Mouse (Mus musculus) embryo, embryonic 11 days (tissue): Measurements from ENCODE around the gene Cd46.

ENCODE experiments used
- DNase-seq: peaks from one replicate; pipeline ENCODE4 v3.0.0-alpha.2; 2015

The Cd46 gene

DNA sequence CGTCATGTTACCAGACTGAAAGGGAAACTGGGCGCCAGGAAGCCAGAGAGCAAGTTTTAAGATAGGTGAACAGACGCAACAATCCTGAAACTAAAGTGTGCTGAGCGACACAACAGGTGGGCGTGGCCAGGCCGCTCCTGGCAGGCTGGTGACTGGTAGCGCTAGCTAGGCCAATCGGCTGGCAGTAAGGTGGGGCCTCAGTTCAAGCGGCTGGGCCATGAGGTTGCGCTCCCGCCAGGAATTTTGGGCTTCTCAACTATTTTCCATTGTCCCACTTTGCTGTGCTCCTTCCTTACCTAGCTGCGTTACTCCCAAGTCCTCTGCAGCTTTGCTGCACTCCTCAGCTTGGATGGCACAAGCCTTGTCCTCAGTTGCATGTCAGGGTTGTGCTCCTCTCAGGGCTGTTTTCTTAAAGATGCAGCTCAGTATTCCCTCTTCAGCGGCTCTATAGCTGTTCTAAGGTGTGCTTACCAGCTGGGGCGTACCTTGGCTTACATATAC is at the start of gene Cd46:
TSS of gene Cd46 (minus strand) at position 30 of the 501 bp plus-strand sequence.
- DNase-seq: peak; percentile 88

DNA sequence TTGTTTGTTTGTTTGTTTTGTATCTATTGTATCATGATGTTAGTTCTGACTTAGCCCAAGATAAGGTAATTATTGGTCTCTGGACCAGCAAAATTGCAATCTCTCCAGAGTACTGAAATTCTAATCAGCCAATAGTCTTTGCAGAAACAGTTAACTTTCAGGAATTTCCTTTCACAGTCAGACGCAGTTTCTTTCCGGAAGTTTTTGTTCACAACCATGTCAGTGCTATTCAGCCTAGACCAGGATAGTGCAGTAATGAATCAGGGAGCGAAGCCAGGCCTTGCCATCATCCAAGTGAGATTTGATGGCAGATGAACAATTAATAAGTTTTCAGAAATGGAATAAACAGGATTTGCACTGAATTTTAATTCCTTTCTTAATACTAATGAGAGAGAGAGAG is 40.0 kb upstream of the Cd46 start:
- DNase-seq: peak; percentile 4

DNA sequence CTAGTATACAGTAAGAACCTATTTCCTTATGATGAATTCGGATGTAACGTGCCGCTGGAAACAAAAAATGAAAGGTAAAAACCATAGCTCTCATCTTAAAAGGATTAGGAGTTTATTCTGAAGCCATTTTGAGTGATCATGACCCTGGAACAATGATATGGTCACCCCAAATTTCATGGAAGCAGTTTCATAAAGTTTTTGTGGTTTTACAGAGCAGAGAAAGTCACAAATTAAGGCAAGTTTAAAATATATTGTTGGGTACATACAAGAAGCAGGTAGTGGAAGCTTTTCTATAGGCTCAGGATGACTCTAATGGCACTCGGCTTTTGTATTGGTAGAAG is 39.6 kb upstream of the Cd46 start:
- DNase-seq: no peak

DNA sequence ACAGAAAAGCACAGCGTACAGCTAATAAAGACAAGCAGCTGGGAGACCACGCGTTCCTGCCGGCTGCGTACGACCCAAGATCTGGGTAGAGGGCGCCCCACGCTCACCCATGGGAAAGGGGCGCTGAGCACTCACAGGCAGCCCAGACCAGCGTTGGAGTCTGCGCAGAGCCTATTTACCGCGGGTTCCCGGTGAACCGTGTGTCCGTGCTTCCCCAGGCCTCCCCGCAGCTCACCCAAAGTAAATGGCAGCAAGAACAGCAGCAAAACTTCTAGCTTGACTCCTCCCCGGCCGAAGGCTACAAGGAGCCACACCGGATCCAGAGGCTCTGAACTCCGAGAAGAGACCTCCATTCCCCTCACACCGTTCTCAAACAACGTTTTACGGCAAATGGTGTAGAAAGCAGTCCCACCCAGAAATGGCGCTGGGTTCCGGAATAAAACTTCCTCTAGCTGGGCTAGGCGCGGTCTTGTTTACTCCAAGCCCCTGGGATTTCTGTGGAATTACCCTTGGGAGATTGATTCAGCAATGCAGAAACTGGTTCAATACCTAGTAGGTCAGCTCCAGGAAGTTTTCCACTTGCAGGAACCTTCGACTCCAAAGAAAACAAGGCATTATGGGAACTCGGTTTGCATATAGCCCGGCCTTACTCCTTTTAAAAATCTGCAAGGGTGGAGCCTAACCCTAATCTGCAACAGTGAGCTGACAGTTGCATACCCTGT is 39.1 kb upstream of the Cd46 start, which contains the start of gene Cr1l:
TSS of gene Cr1l (minus strand) at position 634 of the 722 bp plus-strand sequence.
- peak; percentile 95 for DNase-seq

DNA sequence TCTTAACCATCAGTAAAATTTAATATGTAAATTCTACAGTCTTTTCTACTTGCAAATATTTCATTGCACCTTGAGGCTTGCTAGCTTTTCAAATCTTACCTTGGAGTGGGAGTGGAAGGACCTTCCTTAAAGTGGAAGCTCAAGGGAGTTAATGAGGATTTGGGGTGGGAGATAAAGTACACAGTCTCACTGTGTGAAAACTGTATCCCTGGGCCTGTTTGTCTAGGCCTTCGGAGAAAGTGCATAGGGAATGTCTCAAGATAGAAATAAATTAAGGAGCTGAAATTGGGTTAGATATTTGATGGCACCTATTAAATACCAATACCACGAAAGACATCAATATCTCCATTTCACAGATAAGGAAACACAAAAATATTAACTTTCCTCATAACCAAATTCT is 38.4 kb upstream of the Cd46 start:
- no peak for DNase-seq

DNA sequence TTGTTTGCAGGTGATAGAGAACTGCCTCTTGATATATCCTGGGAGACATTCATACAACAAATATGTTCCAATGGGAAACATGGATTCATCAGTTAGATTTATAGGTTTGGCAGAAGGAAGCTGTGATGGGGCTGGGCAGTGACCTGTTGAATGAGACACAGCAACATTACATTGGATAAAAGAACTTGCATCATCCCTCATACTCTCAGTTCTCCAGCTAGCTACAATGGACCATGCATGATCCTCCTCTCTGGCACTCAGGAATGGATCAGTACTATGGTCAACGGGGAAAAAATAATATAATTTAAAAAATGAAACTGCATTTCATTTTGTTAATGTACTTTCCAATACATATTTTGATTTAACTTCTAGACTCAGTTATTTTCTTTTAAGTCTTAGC is 37.8 kb upstream of the Cd46 start:
- DNase-seq: no peak

DNA sequence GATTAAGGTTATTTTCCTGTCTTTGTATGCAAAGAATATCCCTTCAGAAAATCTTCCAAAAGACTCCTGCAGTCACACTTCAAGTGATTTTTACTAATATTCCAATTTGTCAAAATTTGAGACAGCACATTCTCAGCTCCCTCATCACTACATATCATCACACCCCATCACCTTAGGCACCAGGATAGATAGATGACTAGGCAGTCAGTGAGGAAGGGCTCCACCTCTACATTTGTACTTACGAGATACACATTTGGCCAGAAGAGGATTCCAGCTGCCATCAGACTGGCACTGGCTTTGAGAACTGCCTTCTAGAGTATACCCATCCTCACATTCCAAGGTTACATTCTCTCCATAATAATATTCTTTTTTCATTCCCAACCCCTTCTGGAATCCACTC is 22.4 kb upstream of the Cd46 start:
- DNase-seq: no peak

DNA sequence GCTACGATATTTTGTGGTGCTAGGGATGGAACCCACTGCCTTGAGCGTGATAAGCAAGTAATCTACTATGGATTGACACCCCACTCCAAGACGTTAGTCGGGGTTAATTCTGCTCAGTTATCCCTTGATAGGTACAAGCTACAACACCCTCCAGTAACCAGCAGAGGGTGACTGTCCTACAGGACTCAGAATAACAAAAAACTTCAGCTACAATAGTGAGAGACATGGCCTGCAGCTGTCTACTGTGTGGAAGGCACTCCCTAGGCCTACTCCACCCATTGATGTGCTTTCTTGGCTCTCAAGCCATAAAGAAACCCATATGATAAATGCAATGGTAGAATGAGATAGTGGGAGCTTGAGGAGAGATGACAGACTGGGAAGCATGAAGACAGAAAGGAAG is 21.6 kb upstream of the Cd46 start:
- DNase-seq: no peak

DNA sequence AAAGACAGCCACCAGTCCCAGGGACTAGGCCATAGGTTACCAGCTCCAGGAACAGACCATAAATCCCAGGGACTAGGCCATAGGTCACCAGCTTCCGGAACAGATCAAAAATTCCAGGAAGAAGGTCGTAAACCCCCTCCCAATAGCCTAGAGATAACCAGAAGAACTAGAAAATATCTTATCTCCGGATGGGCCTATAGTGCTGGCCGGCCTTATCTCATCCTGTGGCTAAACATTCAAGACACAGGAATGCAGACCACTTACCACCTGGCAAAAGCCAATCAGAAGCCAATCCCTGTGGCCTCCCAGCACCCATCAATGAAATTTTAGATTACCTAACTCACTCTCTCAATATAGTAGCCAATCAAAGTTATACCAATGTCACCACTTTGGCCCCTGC is 8.6 kb upstream of the Cd46 start:
- DNase-seq: no peak

DNA sequence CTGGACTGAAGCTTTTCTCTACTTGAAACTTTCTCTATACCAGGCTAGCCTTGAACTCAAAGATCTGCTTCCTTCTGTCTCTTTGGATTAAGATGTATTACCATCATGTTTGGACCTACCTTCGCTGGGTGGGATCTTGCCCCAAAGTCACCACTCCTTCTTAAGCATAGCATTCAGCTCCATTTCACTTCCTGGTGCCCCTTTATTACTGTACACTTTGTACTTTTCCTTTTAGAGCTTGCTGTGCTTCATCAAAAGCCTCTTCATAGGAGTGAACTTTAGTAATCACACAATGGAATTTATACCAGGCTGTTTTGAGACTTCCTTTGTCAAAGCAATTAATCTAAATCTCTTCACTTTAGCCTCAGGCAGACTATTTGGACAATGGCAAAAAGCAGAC is 6.0 kb upstream of the Cd46 start:
- DNase-seq: no peak

DNA sequence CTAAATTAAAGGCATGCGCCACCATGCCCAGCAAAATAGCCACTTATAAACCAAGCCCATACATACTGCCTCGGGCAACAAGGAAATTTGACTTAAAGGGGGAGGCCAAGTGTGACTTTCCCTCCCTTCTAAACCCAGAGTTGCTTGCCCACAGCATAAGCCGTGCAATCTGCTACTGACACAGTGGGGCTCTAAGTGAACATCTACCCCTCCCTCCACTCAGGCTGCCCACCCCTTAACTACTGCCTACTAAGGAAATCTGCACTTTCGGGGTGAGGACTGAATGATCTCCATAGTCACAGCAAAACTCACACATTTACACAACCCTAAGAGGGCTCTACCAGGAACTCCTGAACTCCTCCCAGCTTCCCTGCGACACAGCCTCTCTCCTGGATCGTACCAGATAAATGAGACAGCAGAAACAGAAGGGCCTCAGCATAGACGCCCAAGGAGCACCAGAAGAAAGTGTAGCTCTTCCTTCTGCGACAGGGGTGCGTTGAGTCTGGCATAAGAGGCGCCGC is 290 bp downstream of the Cd46 start:
- DNase-seq: no peak

DNA sequence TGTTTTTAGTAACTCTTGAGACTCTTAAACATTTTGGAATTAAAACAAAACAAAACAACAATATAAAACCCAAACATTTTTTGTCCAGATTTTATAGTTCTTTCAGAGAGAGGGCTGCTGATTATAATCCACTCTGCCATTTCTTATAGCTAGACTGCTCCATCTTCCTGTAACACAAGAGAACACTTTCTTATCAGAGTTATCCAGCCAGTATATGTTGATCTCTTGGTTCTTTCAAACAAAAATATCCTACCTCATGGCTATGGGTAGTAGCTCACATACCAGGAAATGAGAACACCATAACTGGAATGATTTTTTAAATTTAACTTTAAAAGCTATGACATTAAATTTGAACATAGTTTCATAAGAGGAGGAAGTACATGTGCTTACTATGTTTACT is 9.9 kb downstream of the Cd46 start:
- DNase-seq: no peak

DNA sequence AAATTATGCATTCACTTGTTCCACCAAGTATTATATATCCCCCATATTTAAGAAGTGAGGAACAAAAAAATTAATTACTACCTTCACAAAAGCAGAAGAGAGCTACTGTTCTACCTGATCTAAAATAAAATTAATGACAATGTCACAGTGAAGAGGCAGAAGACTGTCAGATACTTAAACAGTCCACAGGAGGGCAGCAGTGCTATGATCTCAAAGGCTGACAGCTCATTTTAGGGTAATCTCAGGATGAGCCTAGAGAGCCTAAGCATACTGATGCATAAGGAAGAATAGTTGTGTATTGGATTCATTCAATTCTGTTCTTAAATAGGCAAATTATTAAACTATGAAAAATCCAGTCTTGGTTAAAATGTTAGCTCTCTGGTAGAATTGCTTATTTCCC is 51.6 kb downstream of the Cd46 start:
- DNase-seq: peak; percentile 62

DNA sequence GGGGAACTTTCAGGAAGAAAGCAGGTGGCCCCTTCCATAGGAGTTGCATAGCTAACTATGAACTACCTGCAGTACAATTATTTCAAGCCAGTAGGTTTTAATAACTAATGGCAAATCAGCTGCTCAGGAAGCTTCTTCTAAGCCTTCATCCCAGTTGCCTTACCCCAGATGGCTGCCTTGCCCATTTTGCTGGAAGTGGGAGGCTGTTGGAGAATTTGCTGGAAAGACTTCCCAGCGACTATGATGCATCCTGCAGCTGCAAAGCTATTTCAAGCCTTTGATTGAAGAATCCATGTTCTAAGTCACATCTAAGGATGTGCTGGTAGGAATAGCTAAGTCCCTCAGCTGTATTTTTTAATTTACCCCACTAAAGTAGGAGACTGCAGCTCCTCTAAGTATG is 53.7 kb downstream of the Cd46 start:
- DNase-seq: no peak

DNA sequence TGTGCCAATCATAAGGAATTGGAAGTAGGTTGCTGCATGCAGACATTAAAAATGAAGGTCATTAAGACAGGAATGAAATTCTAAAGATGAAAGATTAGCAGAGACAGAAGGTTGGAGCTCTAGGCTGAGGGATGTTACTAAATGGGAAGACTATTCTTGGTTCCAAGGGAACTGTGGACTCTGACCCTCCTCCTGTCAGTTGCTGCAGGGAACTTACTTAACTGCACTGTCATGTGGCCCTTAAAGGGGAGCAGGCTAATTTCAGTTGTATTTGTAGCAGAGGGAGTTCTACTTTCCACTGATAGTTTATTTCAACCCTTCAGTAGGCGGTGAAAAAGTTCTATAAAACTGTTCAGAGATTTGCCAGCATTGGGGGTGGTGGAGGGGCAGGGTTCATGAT is 54.1 kb downstream of the Cd46 start:
- DNase-seq: no peak

DNA sequence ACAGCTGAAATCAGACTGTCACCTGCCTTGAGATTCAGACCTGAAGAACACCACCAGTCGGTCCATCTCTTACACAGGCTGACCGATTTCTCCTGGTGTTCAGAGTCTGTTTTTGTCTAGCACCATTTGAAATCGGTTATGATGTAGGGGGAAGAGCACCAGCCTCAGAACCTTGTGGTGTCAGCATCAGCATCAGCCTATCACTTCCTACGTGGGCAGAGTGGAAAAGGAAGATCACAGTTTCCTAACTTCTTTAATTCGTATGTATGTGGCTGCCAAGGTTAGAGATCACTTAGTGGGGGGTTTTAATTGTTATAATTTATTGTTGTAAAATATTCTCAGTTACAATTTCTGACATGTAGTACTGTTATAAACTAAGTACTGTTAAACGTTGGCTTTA is 54.6 kb downstream of the Cd46 start:
- no peak for DNase-seq

DNA sequence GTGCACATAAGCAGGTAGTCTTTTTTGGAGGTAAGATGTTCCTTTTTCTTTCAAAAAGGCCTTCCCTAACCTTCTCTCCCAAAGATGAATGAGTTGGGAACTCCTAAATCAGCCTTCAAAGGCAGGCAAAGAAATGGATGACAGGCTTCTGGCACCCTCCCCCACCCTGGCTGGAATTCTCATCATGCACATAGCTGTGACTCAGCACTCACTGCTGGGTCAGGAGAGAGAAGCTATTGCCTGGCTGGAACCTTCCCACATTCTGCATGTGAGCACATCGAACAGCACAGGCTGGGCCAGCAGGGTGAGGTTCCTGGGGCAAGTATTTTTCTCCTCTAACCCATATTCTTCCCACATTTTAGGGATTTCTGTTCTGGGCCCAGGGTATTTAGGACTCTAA is 58.1 kb downstream of the Cd46 start:
- DNase-seq: peak; percentile 24

DNA sequence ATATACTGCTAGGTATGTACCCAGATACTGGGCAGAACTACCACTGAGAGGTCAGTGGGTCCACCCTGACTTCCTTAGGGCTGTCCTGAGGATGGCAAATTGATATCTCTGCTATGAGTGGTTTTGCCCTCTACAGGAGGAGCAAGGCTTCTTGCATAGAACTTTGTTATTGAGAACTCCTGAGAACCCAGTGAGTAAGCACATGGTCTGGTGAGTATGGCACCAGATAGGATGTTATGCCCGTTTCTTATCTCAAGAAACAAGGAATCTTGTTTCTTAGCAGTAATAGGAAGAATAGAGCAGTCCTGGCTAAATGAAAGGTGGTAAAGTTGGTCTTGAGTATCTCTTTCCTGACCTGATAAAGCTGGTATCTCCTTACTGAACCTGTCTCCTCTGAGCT is 59.3 kb downstream of the Cd46 start:
- DNase-seq: no peak

DNA sequence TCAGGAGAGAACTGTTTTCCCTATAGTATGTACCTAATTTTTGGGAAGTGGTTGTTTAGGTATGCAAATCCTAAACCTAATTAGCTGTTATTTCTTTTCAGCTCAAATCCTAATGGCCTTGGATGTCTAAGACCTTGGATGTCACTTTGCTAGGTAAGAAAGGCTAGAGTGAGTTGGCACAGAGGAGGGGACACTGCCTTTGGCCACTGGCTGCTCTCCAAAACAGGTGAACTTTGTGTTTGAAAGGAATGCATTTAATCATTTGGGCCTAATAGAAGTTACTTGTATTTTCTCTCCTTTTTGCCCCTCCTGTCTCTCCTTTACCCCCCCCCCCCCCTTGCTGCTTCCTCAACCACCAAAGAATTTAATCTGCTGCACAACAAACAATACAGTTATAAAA is 60.3 kb downstream of the Cd46 start:
- no peak for DNase-seq

DNA sequence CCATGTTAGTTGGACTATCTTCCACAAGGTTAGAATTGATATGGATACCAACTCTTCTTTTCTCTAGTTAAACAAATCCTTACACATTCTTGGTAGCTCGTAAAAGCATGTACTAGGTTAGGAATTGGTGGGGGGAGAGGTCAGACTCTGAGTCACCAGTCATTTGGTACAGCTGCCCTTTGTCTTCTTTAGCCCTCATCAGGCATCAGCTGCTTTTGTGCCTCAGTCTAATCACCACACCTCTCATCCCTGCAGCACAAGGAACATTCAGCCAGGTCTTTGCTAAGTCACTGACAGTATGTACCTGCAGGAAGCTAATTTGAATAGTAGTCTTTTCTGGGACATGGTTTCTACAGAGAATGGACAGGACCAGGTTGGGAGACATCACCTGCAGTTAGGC is 64.5 kb downstream of the Cd46 start:
- DNase-seq: no peak

DNA sequence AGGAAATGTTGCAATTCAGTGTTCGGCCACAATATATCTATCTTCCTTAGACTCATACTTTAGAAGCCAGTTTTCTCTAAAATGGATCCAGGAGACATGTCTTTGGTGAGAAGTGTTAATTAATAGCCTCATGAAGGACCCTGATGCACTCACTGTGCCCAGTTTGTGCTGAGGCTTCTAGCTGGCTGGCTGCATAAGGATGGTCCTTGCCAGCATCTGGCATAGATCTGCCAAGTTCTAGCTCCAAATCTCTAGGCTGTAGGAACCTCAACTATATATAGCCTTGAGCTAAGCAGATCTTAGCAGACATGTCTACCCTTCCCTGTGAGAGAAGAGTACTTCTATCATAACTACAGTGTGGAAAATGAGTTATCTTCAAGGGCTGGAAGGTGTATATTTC is 68.2 kb downstream of the Cd46 start:
- DNase-seq: no peak

DNA sequence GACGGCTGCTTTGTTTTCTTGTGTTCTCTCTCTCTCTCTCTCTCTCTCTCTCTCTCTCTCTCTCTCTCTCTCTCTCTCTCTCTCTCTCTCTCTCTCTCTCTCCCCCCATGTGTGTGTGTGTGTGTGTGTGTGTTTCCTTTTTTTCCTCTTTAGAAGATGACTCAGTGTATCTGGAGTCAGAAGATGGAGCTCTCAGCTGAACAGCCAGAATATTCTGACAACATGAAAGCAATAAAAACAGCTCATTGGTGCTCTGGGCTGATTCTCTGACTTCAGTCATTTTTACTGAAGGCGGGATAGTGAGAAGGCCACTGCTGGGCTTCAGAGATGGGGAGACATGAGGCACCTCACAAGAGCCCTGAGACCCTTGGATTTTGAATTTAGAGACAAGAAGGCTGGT is 70.2 kb downstream of the Cd46 start:
- no peak for DNase-seq

DNA sequence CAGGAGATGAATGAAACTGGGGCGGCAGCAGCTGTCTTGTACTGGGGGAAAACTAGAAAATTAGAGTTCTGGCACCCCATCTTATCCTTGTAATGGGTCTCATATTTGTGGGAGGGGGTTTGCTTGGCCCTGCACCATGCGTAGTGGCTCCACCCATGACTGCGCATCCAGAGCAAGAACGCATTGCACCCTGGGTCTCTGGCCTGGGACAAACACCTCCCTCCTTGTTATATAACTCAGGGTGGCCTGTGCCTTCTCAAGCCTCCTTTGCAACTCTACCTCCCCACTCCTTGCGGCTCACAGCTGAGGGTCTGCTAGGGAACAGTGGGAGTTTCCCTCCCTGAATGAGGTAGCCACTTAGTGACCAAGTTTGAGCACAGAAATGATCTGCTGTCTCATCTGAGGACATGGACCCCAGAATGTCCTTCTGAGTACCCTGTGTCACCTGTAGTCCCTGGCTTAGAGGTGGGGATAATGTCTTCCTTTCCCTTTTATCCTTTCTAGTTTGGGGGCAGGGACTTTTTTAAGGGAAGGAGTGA is 72.9 kb downstream of the Cd46 start:
- no peak for DNase-seq

DNA sequence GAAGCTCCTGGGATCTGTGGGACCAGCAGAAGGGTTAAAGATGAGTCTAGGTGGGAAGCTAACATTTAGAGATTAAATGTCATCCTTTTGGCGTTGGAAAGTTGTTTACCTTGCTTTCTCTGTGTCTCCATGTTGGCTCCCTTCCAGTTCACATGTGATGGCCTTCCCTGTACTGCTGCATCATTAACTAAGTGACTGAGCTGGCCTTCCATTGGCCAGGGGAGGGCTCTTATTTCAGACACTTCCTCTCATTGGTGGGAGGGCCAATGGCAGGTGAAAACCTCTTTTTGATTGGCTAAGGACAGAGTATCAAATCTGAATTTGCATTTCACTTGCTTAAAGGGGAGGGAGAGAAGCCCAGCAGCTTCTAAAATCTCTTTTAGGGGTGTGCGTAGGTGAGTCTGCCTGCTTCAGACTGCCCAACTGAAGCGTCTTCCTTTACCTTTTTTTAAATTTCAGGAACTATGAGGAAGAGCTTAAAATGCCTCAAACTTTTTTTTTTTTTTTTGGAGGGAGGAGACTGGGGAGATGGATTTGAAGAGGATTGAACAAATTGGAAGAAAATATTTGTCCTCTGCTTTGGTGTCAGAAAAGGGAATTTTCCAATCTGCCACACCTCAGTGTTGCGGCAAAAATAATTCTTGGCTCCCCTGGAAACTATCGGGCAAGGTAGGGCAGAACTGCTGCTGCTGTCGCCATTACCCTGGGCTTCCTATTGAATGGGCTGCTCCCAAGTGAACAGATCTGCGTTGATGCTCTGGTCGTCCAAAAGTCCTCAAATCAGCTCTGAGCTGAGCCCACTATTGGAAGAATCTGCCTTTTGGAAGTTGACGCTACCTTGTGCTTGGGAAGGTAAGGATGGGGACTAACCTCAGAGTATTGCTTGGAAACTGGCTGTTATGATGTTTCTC is 73.7 kb downstream of the Cd46 start:
- peak; percentile 5 for DNase-seq
